Mouse (Mus musculus): ENCODE measurements around the gene Ripply3. TPM values are rescaled to one million over a fixed set of nuclear protein-coding genes. Genes with fewer than 3 reads are reported as not detected.

Ripply3 gene
- polyA plus RNA-seq, 1 experiment = 34.6 TPM

DNA sequence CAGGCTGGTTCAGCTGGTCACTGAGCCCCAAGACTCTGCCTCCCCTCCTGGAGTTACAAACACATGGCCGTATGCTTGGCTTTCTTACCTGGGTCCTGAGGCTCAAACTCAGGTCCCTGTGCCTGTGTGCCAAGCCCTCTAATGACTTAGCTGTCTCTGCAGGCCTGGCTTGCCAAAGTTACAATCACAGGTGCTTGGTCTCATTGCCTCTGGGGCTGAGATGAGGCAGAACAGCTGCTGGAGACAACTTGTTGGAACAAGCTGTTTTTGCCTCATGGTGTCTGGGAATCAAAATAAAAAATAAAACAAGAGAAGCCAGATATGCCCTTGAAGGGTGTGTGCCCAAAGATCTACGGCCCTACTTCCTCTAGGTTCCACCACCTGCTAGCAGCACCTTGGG is 20.6 kb downstream of the Ripply3 start:
- TF ChIP-seq POLR2A (IDR thresholded peaks at IDR 0.05; ENCODE audit: borderline replicate concordance, extremely low read depth, low read depth, low read length) (no peak), CTCF (IDR thresholded peaks at IDR 0.05; ENCODE audit: insufficient read depth, low read length) (no peak)
- Histone ChIP-seq H3K4me1 (ENCODE audit: control insufficient read depth, insufficient read depth, low read length) (no peaks in the 10 kb centered on the region), H3K4me3 (replicated peaks; ENCODE audit: extremely low read depth, low read depth, low read length) (no peak overlapping the region)
- 91% methylated on average over 2 of the region's 2 CpGs for WGBS
- DNase-seq = no peak

- DNase-seq = no peak
- no peak overlapping the region for H3K4me3 ChIP-seq (replicated peaks; ENCODE audit: extremely low read depth, low read depth, low read length)
- 60% methylated on average over 11 of the region's 11 CpGs for WGBS
- no peak for TF ChIP-seq CTCF (IDR thresholded peaks at IDR 0.05; ENCODE audit: insufficient read depth, low read length)
- no peaks in the 10 kb centered on the region for H3K4me1 ChIP-seq (ENCODE audit: control insufficient read depth, insufficient read depth, low read length)
Observed at GRCm38 (mm10) chr16:94349588-94350286, 21.5 kb downstream of the Ripply3 start.

DNA sequence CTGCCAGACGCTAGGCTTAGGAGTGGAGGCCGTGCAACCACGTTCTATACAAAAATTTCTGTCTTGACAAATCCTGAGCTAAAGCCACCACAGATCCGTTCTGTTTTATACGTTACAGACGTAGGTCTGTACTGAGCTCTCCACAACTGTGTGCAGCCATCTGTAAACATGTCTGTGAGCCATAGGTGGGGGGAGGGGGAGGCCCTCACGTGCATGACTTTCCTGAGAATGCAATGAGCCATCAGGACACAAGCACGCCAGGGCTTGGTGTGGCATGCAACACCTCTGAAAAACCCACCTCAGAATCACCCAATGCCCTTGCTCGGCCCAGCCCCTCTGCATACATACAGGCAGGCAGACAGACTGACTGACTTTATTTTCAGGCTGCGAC is 22.1 kb downstream of the Ripply3 start:
- no peak overlapping the region for H3K4me3 ChIP-seq (replicated peaks; ENCODE audit: extremely low read depth, low read depth, low read length)
- WGBS = 75% methylated on average over 10 of the region's 10 CpGs
- no peak for DNase-seq
- TF ChIP-seq CTCF (IDR thresholded peaks at IDR 0.05; ENCODE audit: insufficient read depth, low read length) (no peak), POLR2A (IDR thresholded peaks at IDR 0.05; ENCODE audit: borderline replicate concordance, extremely low read depth, low read depth, low read length) (no peak)
- H3K4me1 ChIP-seq (ENCODE audit: control insufficient read depth, insufficient read depth, low read length) = no peaks in the 10 kb centered on the region

DNA sequence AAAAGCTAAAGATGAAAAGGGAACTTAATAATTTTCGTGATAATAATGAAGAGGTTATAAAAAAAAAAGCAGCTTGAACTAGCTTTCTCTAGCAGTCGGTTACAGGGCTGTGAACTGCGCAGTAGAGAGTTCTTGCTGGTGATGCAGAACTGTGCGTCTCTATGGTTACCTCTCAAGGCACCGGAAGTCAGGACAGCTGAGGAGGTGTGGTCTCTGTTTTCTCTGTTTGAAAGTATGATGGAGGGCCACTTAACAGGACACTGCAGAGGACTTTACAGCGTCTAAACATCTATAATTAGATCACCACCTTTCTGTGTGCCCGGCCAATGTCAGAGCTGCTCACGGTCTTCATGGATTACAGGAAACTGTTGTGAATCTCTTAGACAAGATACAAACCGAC is 26.2 kb downstream of the Ripply3 start:
- Histone ChIP-seq H3K4me3 (replicated peaks; ENCODE audit: extremely low read depth, low read depth, low read length) (no peak overlapping the region), H3K4me1 (ENCODE audit: control insufficient read depth, insufficient read depth, low read length) (no peaks in the 10 kb centered on the region)
- no peak for DNase-seq
- whole genome bisulfite sequencing = 11% methylated on average over 9 of the region's 9 CpGs
- TF ChIP-seq CTCF (IDR thresholded peaks at IDR 0.05; ENCODE audit: insufficient read depth, low read length) (no peak), POLR2A (IDR thresholded peaks at IDR 0.05; ENCODE audit: borderline replicate concordance, extremely low read depth, low read depth, low read length) (no peak)

GRCm38 (mm10) chr16:94356046-94356445 is 27.8 kb downstream of the Ripply3 start:
- 34% methylated on average over 7 of the region's 7 CpGs for WGBS
- Histone ChIP-seq H3K4me1 (ENCODE audit: control insufficient read depth, insufficient read depth, low read length) (no peaks in the 10 kb centered on the region), H3K4me3 (replicated peaks; ENCODE audit: extremely low read depth, low read depth, low read length) (no peak overlapping the region)
- DNase-seq = no peak
- TF ChIP-seq POLR2A (IDR thresholded peaks at IDR 0.05; ENCODE audit: borderline replicate concordance, extremely low read depth, low read depth, low read length) (no peak), CTCF (IDR thresholded peaks at IDR 0.05; ENCODE audit: insufficient read depth, low read length) (no peak)

- Histone ChIP-seq H3K4me1 (ENCODE audit: control insufficient read depth, insufficient read depth, low read length) (no peaks in the 10 kb centered on the region), H3K4me3 (replicated peaks; ENCODE audit: extremely low read depth, low read depth, low read length) (no peak overlapping the region)
- DNase-seq = no peak
- TF ChIP-seq CTCF (IDR thresholded peaks at IDR 0.05; ENCODE audit: insufficient read depth, low read length) (no peak), POLR2A (IDR thresholded peaks at IDR 0.05; ENCODE audit: borderline replicate concordance, extremely low read depth, low read depth, low read length) (no peak)
- 51% methylated on average over 11 of the region's 11 CpGs for WGBS
Observed at GRCm38 (mm10) chr16:94356776-94357494, 28.7 kb downstream of the Ripply3 start.

- WGBS = 68% methylated on average over 3 of the region's 3 CpGs
- Histone ChIP-seq H3K4me1 (ENCODE audit: control insufficient read depth, insufficient read depth, low read length) (no peaks in the 10 kb centered on the region), H3K4me3 (replicated peaks; ENCODE audit: extremely low read depth, low read depth, low read length) (no peak overlapping the region)
- TF ChIP-seq POLR2A (IDR thresholded peaks at IDR 0.05; ENCODE audit: borderline replicate concordance, extremely low read depth, low read depth, low read length) (no peak), CTCF (IDR thresholded peaks at IDR 0.05; ENCODE audit: insufficient read depth, low read length) (no peak)
- no peak for DNase-seq
Observed at GRCm38 (mm10) chr16:94358091-94358490, 29.9 kb downstream of the Ripply3 start.

GRCm38 (mm10) chr16:94360578-94361350 is 32.5 kb downstream of the Ripply3 start:
- 80% methylated on average over 13 of the region's 13 CpGs for WGBS
- Histone ChIP-seq H3K4me1 (ENCODE audit: control insufficient read depth, insufficient read depth, low read length) (no peaks in the 10 kb centered on the region), H3K4me3 (replicated peaks; ENCODE audit: extremely low read depth, low read depth, low read length) (no peak overlapping the region)
- no peak for DNase-seq
- TF ChIP-seq POLR2A (IDR thresholded peaks at IDR 0.05; ENCODE audit: borderline replicate concordance, extremely low read depth, low read depth, low read length) = no peak
- TF ChIP-seq CTCF (IDR thresholded peaks at IDR 0.05; ENCODE audit: insufficient read depth, low read length) = no peak

DNA sequence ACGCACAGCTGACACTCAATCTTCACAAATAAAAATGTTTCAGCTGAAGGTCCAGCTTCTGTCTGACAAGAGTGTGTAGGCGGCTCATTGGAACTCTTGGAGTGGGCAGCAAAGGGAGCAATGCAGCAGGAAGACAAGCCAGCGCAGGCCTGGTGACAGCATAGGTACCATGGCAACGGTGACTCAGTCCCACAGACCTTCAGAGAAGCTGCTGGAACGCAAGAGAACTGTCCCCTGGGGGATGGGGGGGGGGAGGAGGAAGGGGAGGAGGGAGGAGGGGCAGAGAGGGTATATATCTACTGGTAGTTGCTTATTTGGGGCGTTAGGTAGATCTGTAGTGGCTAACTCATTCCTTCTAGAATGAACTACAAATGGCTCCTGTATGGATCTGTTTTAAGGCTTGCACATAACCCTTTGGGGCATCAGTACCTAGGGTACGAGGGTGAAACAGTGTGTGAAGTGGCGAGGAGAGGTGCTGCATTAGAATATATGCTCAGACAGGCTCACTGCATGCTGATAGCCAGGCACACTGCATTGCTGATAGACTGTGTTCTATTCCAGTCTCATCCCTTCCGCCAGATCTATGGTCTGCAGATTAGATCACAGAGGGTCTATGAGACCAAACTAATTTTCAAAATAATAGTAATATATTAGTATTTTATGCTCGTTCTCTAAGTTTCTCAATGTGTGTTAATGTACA is 34.1 kb downstream of the Ripply3 start:
- Histone ChIP-seq H3K4me3 (replicated peaks; ENCODE audit: extremely low read depth, low read depth, low read length) (no peak overlapping the region), H3K4me1 (ENCODE audit: control insufficient read depth, insufficient read depth, low read length) (no peaks in the 10 kb centered on the region)
- TF ChIP-seq POLR2A (IDR thresholded peaks at IDR 0.05; ENCODE audit: borderline replicate concordance, extremely low read depth, low read depth, low read length) = no peak
- TF ChIP-seq CTCF (IDR thresholded peaks at IDR 0.05; ENCODE audit: insufficient read depth, low read length) = no peak
- 46% methylated on average over 10 of the region's 10 CpGs for WGBS
- DNase-seq = no peak

Data from lung, adult 2 months (tissue).